Mouse (Mus musculus): ENCODE results near the gene Timm10b.

- TF ChIP-seq CTCF (IDR thresholded peaks at IDR 0.05; ENCODE audit: low read depth, low read length), result no peak
- no peak for TF ChIP-seq POLR2A (IDR thresholded peaks at IDR 0.05; ENCODE audit: extremely low read depth, insufficient read depth, low read length)
These were observed 6.1 kb upstream of the Timm10b start for GRCm38 (mm10) chr7:105633801-105634135.

Data from liver, adult 2 months (tissue).